In genomic region chr10:24149135-24149781, GRCm38 (mm10) we compare ENCODE assay signal across 8 mouse cellular contexts. TPM values are rescaled to one million over a fixed set of nuclear protein-coding genes. Genes with fewer than 3 reads are reported as not detected.
DNase-seq lines count a peak whose midpoint lies in the region; ATAC-seq and TF ChIP-seq lines count a peak whose summit lies in the region.

Gene Stx7 (plus strand): TSS chr10:24149302.

- no peaks in the 10 kb centered on the region for H3K9me3 ChIP-seq in heart, embryonic 10.5 days
- H3K9me3 ChIP-seq in kidney, embryonic 15.5 days (replicated peaks), result no peaks in the 10 kb centered on the region

- H3K4me3 ChIP-seq in bone marrow macrophage, adult 2 months (ENCODE audit: insufficient read depth, low read length), result peak within 1 kb of the TSS; percentile 89
- H3K4me3 ChIP-seq in embryonic fibroblast, embryonic 13.5 days (ENCODE audit: insufficient read depth, low read length), result peak within 1 kb of the TSS; percentile 76
- peak within 1 kb of the TSS; percentile 85 for H3K4me3 ChIP-seq in heart, embryonic 10.5 days
- peak within 1 kb of the TSS; percentile 88 for H3K4me3 ChIP-seq in kidney, embryonic 15.5 days (replicated peaks)

- under 1% methylated on average over 44 of the region's 45 CpGs for WGBS in heart, embryonic 10.5 days
- whole genome bisulfite sequencing in kidney, embryonic 15.5 days, result under 1% methylated on average over 44 of the region's 45 CpGs

- peak within 1 kb of the TSS; percentile 87 for H3K27ac ChIP-seq in bone marrow macrophage, adult 2 months (ENCODE audit: insufficient read depth, low read depth, low read length)
- H3K27ac ChIP-seq in embryonic fibroblast, embryonic 13.5 days (ENCODE audit: insufficient read depth, low read length), result no peak within 1 kb of the TSS
- peak within 1 kb of the TSS; percentile 94 for H3K27ac ChIP-seq in heart, embryonic 10.5 days
- peak within 1 kb of the TSS; percentile 89 for H3K27ac ChIP-seq in kidney, embryonic 15.5 days

- H3K27me3 ChIP-seq in heart, embryonic 10.5 days (ENCODE audit: insufficient read depth, poor library complexity, severe bottlenecking), result no peaks in the 10 kb centered on the region
- no peaks in the 10 kb centered on the region for H3K27me3 ChIP-seq in kidney, embryonic 15.5 days

- peaks cover 25% of the 10 kb centered on the region for H3K4me1 ChIP-seq in bone marrow macrophage, adult 2 months (ENCODE audit: control insufficient read depth, insufficient read depth, low read length)
- peaks cover 8% of the 10 kb centered on the region for H3K4me1 ChIP-seq in embryonic fibroblast, embryonic 13.5 days (ENCODE audit: control insufficient read depth, insufficient read depth, low read length)
- H3K4me1 ChIP-seq in heart, embryonic 10.5 days, result peaks cover 8% of the 10 kb centered on the region; the same call in 1 of the 2 replicates
- H3K4me1 ChIP-seq in kidney, embryonic 15.5 days, result peaks cover 26% of the 10 kb centered on the region

- peak within 1 kb of the TSS; percentile 57 for H3K4me2 ChIP-seq in kidney, embryonic 15.5 days

- no peak for TF ChIP-seq POLR2A in bone marrow macrophage, adult 2 months (IDR thresholded peaks at IDR 0.05; ENCODE audit: borderline replicate concordance, low read depth, low read length)
- peak; percentile 94 for TF ChIP-seq POLR2A in embryonic fibroblast, embryonic 13.5 days (IDR thresholded peaks at IDR 0.05; ENCODE audit: low read depth, low read length)

- peaks cover 8% of the 10 kb centered on the region; the same call in 1 of the 2 replicates for H3K36me3 ChIP-seq in heart, embryonic 10.5 days
- H3K36me3 ChIP-seq in kidney, embryonic 15.5 days, result peaks cover 9% of the 10 kb centered on the region; the same call in 1 of the 2 replicates

- ATAC-seq in kidney, embryonic 15.5 days (replicated peaks; ENCODE audit: low FRiP score), result peak; percentile 98
- peak; percentile 98 for ATAC-seq in monocyte, adult 5-6 weeks (replicated peaks; ENCODE audit: insufficient number of reproducible peaks, low FRiP score, low TSS enrichment, poor library complexity, severe bottlenecking)

- peak within 1 kb of the TSS; percentile 76 for H3K9ac ChIP-seq in kidney, embryonic 15.5 days

- DNase-seq in A20 (ENCODE audit: low read depth, low spot score) (peak; percentile 97), liver (peak; percentile 95)
- peak; percentile 96 for DNase-seq in heart, embryonic 10.5 days (ENCODE audit: low spot score)
- peak; percentile 94 to 97 for DNase-seq in spleen, postnatal 4 days (ENCODE audit: low spot score in 2 of 2)

- TF ChIP-seq CTCF in bone marrow macrophage, adult 2 months (IDR thresholded peaks at IDR 0.05; ENCODE audit: low read depth, low read length), result no peak
- TF ChIP-seq CTCF in embryonic fibroblast, embryonic 13.5 days (IDR thresholded peaks at IDR 0.05; ENCODE audit: borderline replicate concordance, insufficient read depth, low read length), result no peak

RNA-seq across cellular contexts. Expression of gene Stx7, which starts in this region (rescaled TPM):
- polyA plus RNA-seq in bone marrow macrophage, adult 2 months (2012; ENCODE audit: insufficient read depth, insufficient read length, missing spikeins), result 140 and 151 TPM in 2 replicates
- polyA plus RNA-seq in embryonic fibroblast, embryonic 13.5 days (2011; ENCODE audit: insufficient read length, low read depth, missing spikeins), result 93.6 and 103 TPM in 2 replicates
- 78.7 and 81.8 TPM in 2 replicates for polyA plus RNA-seq in heart, embryonic 10.5 days (2016; fragmentation: Nextera tagmentation; extraction: Ambion mirVana)
- 108 and 115 TPM in 2 replicates for polyA plus RNA-seq in kidney, embryonic 15.5 days (2015; fragmentation: Nextera tagmentation; extraction: Ambion mirVana)
- 104 to 141 TPM (median 123 TPM) in 3 replicates for total RNA-seq in monocyte, adult 5-6 weeks (2017)
